22 mouse cellular contexts compared by ENCODE assay signal in genomic region chr16:85728026-85728425, GRCm38 (mm10).
DNase-seq lines count a peak whose midpoint lies in the region; ATAC-seq and TF ChIP-seq lines count a peak whose summit lies in the region.
"Had no signal": no experiment of that assay in that cellular context is flagged by ENCODE, and none has a peak within 500 bp of the region (broad histone marks: within the 10 kb centered on the region; RNA-seq: fewer than 3 reads in every experiment).

No protein-coding gene starts in this region.

- H3K27me3 ChIP-seq in kidney, adult 2 months (replicated peaks; ENCODE audit: control insufficient read depth, insufficient read depth, low read length) = no peaks in the 10 kb centered on the region
- H3K27me3 ChIP-seq in kidney, embryonic 14.5 days (ENCODE audit: control insufficient read depth, insufficient read depth, low read length) = no peaks in the 10 kb centered on the region
- no peaks in the 10 kb centered on the region for H3K27me3 ChIP-seq in kidney, embryonic 16.5 days (ENCODE audit: insufficient read depth, low read length)
- H3K27me3 ChIP-seq in forebrain, embryonic 10.5 days (ENCODE audit: poor library complexity, severe bottlenecking) = no peaks in the 10 kb centered on the region
- H3K27me3 ChIP-seq: CH12.LX had no signal

- no peak for TF ChIP-seq POLR2A in kidney, adult 2 months (IDR thresholded peaks at IDR 0.05; ENCODE audit: low read depth, low read length)

- no peak overlapping the region for H3K4me2 ChIP-seq in kidney, embryonic 14.5 days (replicated peaks; ENCODE audit: low read depth, low read length)
- H3K4me2 ChIP-seq in kidney, embryonic 16.5 days (replicated peaks; ENCODE audit: low read depth, low read length) = no peak overlapping the region

- H3K9me3 ChIP-seq in kidney, embryonic 14.5 days (ENCODE audit: control insufficient read depth, low read length) = no peaks in the 10 kb centered on the region
- H3K9me3 ChIP-seq in kidney, embryonic 16.5 days (ENCODE audit: low read length) = no peaks in the 10 kb centered on the region
- H3K9me3 ChIP-seq in forebrain, embryonic 10.5 days = no peaks in the 10 kb centered on the region
- H3K9me3 ChIP-seq: G1E had no signal

- H3K4me1 ChIP-seq in kidney, adult 2 months (ENCODE audit: control insufficient read depth, insufficient read depth, low read length) = no peaks in the 10 kb centered on the region
- no peaks in the 10 kb centered on the region for H3K4me1 ChIP-seq in kidney, embryonic 14.5 days (ENCODE audit: control insufficient read depth, insufficient read depth, low read length)
- H3K4me1 ChIP-seq in kidney, embryonic 16.5 days (ENCODE audit: insufficient read depth, low read length) = no peaks in the 10 kb centered on the region
- H3K4me1 ChIP-seq in forebrain, embryonic 10.5 days = no peaks in the 10 kb centered on the region

- H3K36me3 ChIP-seq in kidney, adult 2 months (ENCODE audit: control insufficient read depth, insufficient read depth, low read length) = no peaks in the 10 kb centered on the region
- H3K36me3 ChIP-seq in kidney, embryonic 14.5 days (ENCODE audit: control insufficient read depth, insufficient read depth, low read length) = no peaks in the 10 kb centered on the region
- no peaks in the 10 kb centered on the region for H3K36me3 ChIP-seq in kidney, embryonic 16.5 days (ENCODE audit: insufficient read depth, low read length)
- H3K36me3 ChIP-seq in forebrain, embryonic 10.5 days (replicated peaks) = no peaks in the 10 kb centered on the region
- H3K36me3 ChIP-seq: G1E had no signal

- no peak for ATAC-seq in kidney, embryonic 14.5 days (ENCODE audit: low FRiP score, low TSS enrichment)
- ATAC-seq in kidney, embryonic 16.5 days (ENCODE audit: low FRiP score, low TSS enrichment) = no peak
- ATAC-seq: activated CD4-positive, CD25-positive, alpha-beta regulatory T cell, adult 4 months; CD4-positive, CD25-positive, alpha-beta regulatory T cell, adult 4 months; Patski had no signal

- H3K4me3 ChIP-seq in kidney, adult 2 months (ENCODE audit: insufficient read depth, low read depth, low read length) = no peak overlapping the region
- H3K4me3 ChIP-seq in kidney, embryonic 14.5 days (ENCODE audit: low read length) = no peak overlapping the region
- H3K4me3 ChIP-seq in kidney, embryonic 16.5 days (ENCODE audit: low read length) = no peak overlapping the region
- no peak overlapping the region for H3K4me3 ChIP-seq in forebrain, embryonic 10.5 days

- WGBS in kidney, adult 2 months = 53% methylated on average over 2 of the region's 2 CpGs
- 80% methylated on average over 2 of the region's 2 CpGs for WGBS in kidney, embryonic 14.5 days
- WGBS in kidney, embryonic 16.5 days = 73% methylated on average over 2 of the region's 2 CpGs
- 81% methylated on average over 2 of the region's 2 CpGs for WGBS in forebrain, embryonic 10.5 days

- no peak for TF ChIP-seq CTCF in kidney, adult 2 months (conservative IDR thresholded peaks at IDR 0.05; ENCODE audit: insufficient read depth, insufficient read length, low read depth, low read length)

- peak; percentile 8 for DNase-seq in kidney, adult 11 months
- no peak for DNase-seq in kidney, postnatal 10 days
- peak; percentile 73 for DNase-seq in kidney, adult 2 months
- peak; percentile 26 for DNase-seq in kidney, adult 9 months
- DNase-seq in yolk sac, embryonic 10.5 days (ENCODE audit: low spot score) = peak; percentile 72
- no peak for DNase-seq in forebrain, embryonic 10.5 days (ENCODE audit: extremely low spot score, low spot score)
- DNase-seq: adrenal gland, adult 2 months; adrenal gland, adult 8-10 months; adrenal gland, postnatal 10 days; adrenal gland, postnatal 14 days; adrenal gland, postnatal 25 days; adrenal gland, postnatal 36 days; B cell, adult 2 months; cerebellum, adult 11 months; cerebellum, adult 11-12 months had no signal

- no peak overlapping the region for H3K9ac ChIP-seq in kidney, embryonic 14.5 days (ENCODE audit: low read depth, low read length)
- no peak overlapping the region for H3K9ac ChIP-seq in kidney, embryonic 16.5 days (replicated peaks; ENCODE audit: low read length)

- no peak overlapping the region for H3K27ac ChIP-seq in kidney, adult 2 months (ENCODE audit: insufficient read depth, low read depth, low read length)
- no peak overlapping the region for H3K27ac ChIP-seq in kidney, embryonic 14.5 days (ENCODE audit: low read depth, low read length)
- H3K27ac ChIP-seq in kidney, embryonic 16.5 days (ENCODE audit: low read length) = no peak overlapping the region
- no peak overlapping the region for H3K27ac ChIP-seq in forebrain, embryonic 10.5 days

Comparison
In these comparisons a context has a peak if more than half of its experiments do, and no peak if none do; other contexts are left out.
1. DNase-seq: peak in kidney, adult 11 months (single experiment), kidney, adult 2 months (single experiment), kidney, adult 9 months (single experiment) and yolk sac, embryonic 10.5 days (single experiment); none in kidney, postnatal 10 days (single experiment) and forebrain, embryonic 10.5 days (single experiment).